Mouse (Mus musculus): ENCODE results near the gene Adprhl2.

DNA sequence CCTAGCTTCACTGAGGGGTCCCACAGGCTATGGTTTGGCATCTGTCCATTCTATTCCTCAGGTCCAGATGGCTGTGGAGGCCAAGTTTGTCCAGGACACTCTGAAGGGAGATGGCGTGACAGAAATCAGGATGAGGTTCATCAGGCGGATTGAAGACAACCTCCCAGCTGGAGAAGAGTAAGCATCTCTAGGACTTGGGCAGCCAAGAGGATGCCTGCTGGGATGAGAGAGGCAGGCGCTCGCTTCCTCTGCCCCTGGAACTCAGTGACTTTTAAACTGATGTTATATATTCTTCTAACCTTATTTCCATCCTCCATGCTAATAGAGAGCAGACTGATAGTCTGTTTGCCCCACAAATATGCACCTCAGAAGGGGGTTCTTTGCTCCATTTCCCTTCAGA, 46.4 kb downstream of the Adprhl2 start:
- TF ChIP-seq CTCF (IDR thresholded peaks at IDR 0.05; ENCODE audit: borderline replicate concordance, insufficient read depth, low read depth, low read length) (no peak), POLR2A (IDR thresholded peaks at IDR 0.05; ENCODE audit: borderline replicate concordance, insufficient read depth, low read length) (no peak)
